Mouse (Mus musculus) G1E (cell line): ENCODE data around the gene Pdzd9. TPM values are rescaled to one million over a fixed set of nuclear protein-coding genes. Genes with fewer than 3 reads are reported as not detected.

Source experiments
- ATAC-seq: 2 replicates; pipeline ENCODE4 v1.8.0; 2016; ENCODE audit warnings: mild to moderate bottlenecking; ENCODE audit not compliant: insufficient number of reproducible peaks, poor library complexity, low FRiP score, severe bottlenecking; ENCODE audit errors: extremely low read depth
- DNase-seq: peaks from one replicate; pipeline ENCODE4 v3.0.0; 2012; ENCODE audit warnings: low spot score
- H3K27me3 ChIP-seq: 2 replicates; pipeline ENCODE4 v1.6.1; 2012; ENCODE audit warnings: mild to moderate bottlenecking, low read length, inconsistent platforms; ENCODE audit not compliant: insufficient read depth
- H3K36me3 ChIP-seq: replicated peaks from 2 replicates; pipeline ENCODE3; 2012; ENCODE audit warnings: mild to moderate bottlenecking, inconsistent platforms
- H3K4me1 ChIP-seq: 2 replicates; pipeline ENCODE4 v1.6.1; 2012; ENCODE audit warnings: low read depth, low read length, inconsistent platforms, mixed read lengths; ENCODE audit not compliant: insufficient read depth
- H3K4me3 ChIP-seq: 2 replicates; pipeline ENCODE4 v1.5.1; 2012; ENCODE audit warnings: low read depth, mild to moderate bottlenecking, inconsistent platforms, low read length, moderate library complexity, mixed read lengths
- H3K9me3 ChIP-seq: replicated peaks from 2 replicates; pipeline ENCODE4 v1.6.1; 2012; ENCODE audit warnings: inconsistent platforms
- CTCF ChIP-seq: IDR thresholded peaks from 2 replicates; pipeline ENCODE4 v1.5.1; 2012; ENCODE audit warnings: low read depth, low read length, inconsistent platforms, mixed read lengths
- GATA1 ChIP-seq: IDR thresholded peaks from 2 replicates; pipeline ENCODE4 v1.6.1; 2012; ENCODE audit warnings: borderline replicate concordance, low read length, inconsistent platforms, mixed read lengths
- GATA2 ChIP-seq: IDR thresholded peaks from 2 replicates; pipeline ENCODE4 v1.6.1; 2012; ENCODE audit warnings: low read depth, low read length, inconsistent platforms, borderline replicate concordance
- POLR2AphosphoS5 ChIP-seq: IDR thresholded peaks from 2 replicates; pipeline ENCODE4 v1.6.1; 2012; ENCODE audit warnings: low read depth, low read length, inconsistent platforms; ENCODE audit not compliant: insufficient replicate concordance
- TAL1 ChIP-seq: conservative IDR thresholded peaks from 2 replicates; pipeline ENCODE4 v1.6.1; 2012; ENCODE audit warnings: low read depth, low read length, inconsistent platforms, mixed read lengths
- polyA plus RNA-seq: library from polyadenylated mRNA; stranded (reverse); fragments of >175 nt; gene quantifications from 2 replicates; pipeline ENCODE4 v1.2.3, GENCODE M21; 2012
- total RNA-seq, 2 experiments: library from RNA; stranded (forward) in 1 of 2; stranded (reverse) in 1 of 2; fragments of 200-1000 nt in 1 of 2; fragments of >200 nt in 1 of 2; fragmentation: Nextera tagmentation in 1 of 2; gene quantifications; 2 replicates each; pipeline ENCODE4 v1.2.3; 2014 to 2017

The Pdzd9 gene
- total and polyA plus RNA-seq, 3 experiments = 0.38 TPM; not detected in 2

- no peak overlapping the region for H3K4me3 ChIP-seq
- DNase-seq (no peak), ATAC-seq (no peak)
- peaks cover 6% of the 10 kb centered on the region for H3K36me3 ChIP-seq
- peaks cover 24% of the 10 kb centered on the region for H3K4me1 ChIP-seq
- TF ChIP-seq POLR2AphosphoS5 (no peak), TAL1 (no peak), GATA1 (no peak), CTCF (no peak), GATA2 (no peak)
- no peaks in the 10 kb centered on the region for H3K9me3 ChIP-seq
- H3K27me3 ChIP-seq = peaks cover 16% of the 10 kb centered on the region; the same call in 1 of the 2 replicates
Measured at GRCm38 (mm10) chr7:120632518-120632917, 37.6 kb downstream of the Pdzd9 start.

- DNase-seq (no peak), ATAC-seq (no peak)
- no peak for TF ChIP-seq GATA1
- TF ChIP-seq POLR2AphosphoS5 = no peak
- no peak for TF ChIP-seq GATA2
- TF ChIP-seq CTCF = no peak
- TF ChIP-seq TAL1 = no peak
- Histone ChIP-seq H3K9me3 (no peaks in the 10 kb centered on the region), H3K27me3 (peaks cover 13% of the 10 kb centered on the region), H3K4me3 (no peak overlapping the region), H3K36me3 (no peaks in the 10 kb centered on the region), H3K4me1 (no peaks in the 10 kb centered on the region)
Measured at GRCm38 (mm10) chr7:120620841-120621240, 49.3 kb downstream of the Pdzd9 start.

GRCm38 (mm10) chr7:120620075-120620771 is 49.9 kb downstream of the Pdzd9 start:
- TF ChIP-seq GATA2 (no peak), CTCF (no peak), GATA1 (no peak), TAL1 (no peak), POLR2AphosphoS5 (no peak)
- DNase-seq = no peak
- Histone ChIP-seq H3K9me3 (no peaks in the 10 kb centered on the region), H3K4me3 (no peak overlapping the region), H3K36me3 (no peaks in the 10 kb centered on the region), H3K27me3 (peaks cover 13% of the 10 kb centered on the region), H3K4me1 (no peaks in the 10 kb centered on the region)
- ATAC-seq = no peak

Other genes starting within 250 kb of the Pdzd9 start
- gene Uqcrc2, start 35.2 kb downstream of the Pdzd9 start, total RNA-seq (2014; fragmentation: Nextera tagmentation) = 225 and 235 TPM in 2 replicates
- gene Uqcrc2, start 35.2 kb downstream of the Pdzd9 start, total RNA-seq (2017) = 200 and 213 TPM in 2 replicates
- gene Uqcrc2, start 35.2 kb downstream of the Pdzd9 start, polyA plus RNA-seq = 10.3 and 11.3 TPM in 2 replicates
- gene Mosmo, start 7.3 kb upstream of the Pdzd9 start, total RNA-seq (2014; fragmentation: Nextera tagmentation) = 81.1 and 127 TPM in 2 replicates
- 39.3 and 44.5 TPM in 2 replicates for gene Mosmo, start 7.3 kb upstream of the Pdzd9 start, total RNA-seq (2017)
- gene Mosmo, start 7.3 kb upstream of the Pdzd9 start, polyA plus RNA-seq = 30.4 and 41.0 TPM in 2 replicates
- gene Vwa3a, start 69.0 kb upstream of the Pdzd9 start, total RNA-seq (2014; fragmentation: Nextera tagmentation) = not detected in 2 replicates
- 0.11 TPM in 1 of 2 replicates, not detected in the other for gene Vwa3a, start 69.0 kb upstream of the Pdzd9 start, total RNA-seq (2017)
- gene Vwa3a, start 69.0 kb upstream of the Pdzd9 start, polyA plus RNA-seq = not detected in 2 replicates
- not detected in 2 replicates for gene Gm5737, start 142.0 kb upstream of the Pdzd9 start, total RNA-seq (2014; fragmentation: Nextera tagmentation)
- gene Gm5737, start 142.0 kb upstream of the Pdzd9 start, total RNA-seq (2017) = not detected in 2 replicates
- gene Gm5737, start 142.0 kb upstream of the Pdzd9 start, polyA plus RNA-seq = not detected in 2 replicates
- gene Eef2k, start 172.5 kb upstream of the Pdzd9 start, total RNA-seq (2014; fragmentation: Nextera tagmentation) = 62.3 and 72.9 TPM in 2 replicates
- 185 and 189 TPM in 2 replicates for gene Eef2k, start 172.5 kb upstream of the Pdzd9 start, total RNA-seq (2017)
- gene Eef2k, start 172.5 kb upstream of the Pdzd9 start, polyA plus RNA-seq = 89.8 and 107 TPM in 2 replicates
- gene Polr3e, start 247.4 kb upstream of the Pdzd9 start, total RNA-seq (2014; fragmentation: Nextera tagmentation) = 18.0 and 21.3 TPM in 2 replicates
- 26.2 and 27.6 TPM in 2 replicates for gene Polr3e, start 247.4 kb upstream of the Pdzd9 start, total RNA-seq (2017)
- gene Polr3e, start 247.4 kb upstream of the Pdzd9 start, polyA plus RNA-seq = 31.1 and 36.5 TPM in 2 replicates